Mouse (Mus musculus) heart, embryonic 15.5 days (tissue): ENCODE results near the gene Tpk1. TPM values are rescaled to one million over a fixed set of nuclear protein-coding genes. Genes with fewer than 3 reads are reported as not detected.
"Not testable (repeated sequence)": the region's sequence is repeated elsewhere in the genome, so short reads cannot be mapped to it uniquely, and the experiment has no call there.

Experiments used
- ATAC-seq: fragments of 200-750 bp; cut with Nextera tagmentation; replicated peaks from 2 replicates; pipeline ENCODE4 v1.8.0; 2017; ENCODE audit warnings: low read depth, moderate TSS enrichment; ENCODE audit not compliant: insufficient number of reproducible peaks, insufficient read depth, low FRiP score
- H3K27ac ChIP-seq: fragments of 300-500 bp; sonication (generic); 2 replicates; pipeline ENCODE4 v1.5.1; 2015; ENCODE audit warnings: mild to moderate bottlenecking, inconsistent platforms
- H3K27me3 ChIP-seq: fragments of 300-500 bp; sonication (generic); 2 replicates; pipeline ENCODE4 v1.6.1; 2015; ENCODE audit warnings: inconsistent platforms
- H3K36me3 ChIP-seq: fragments of 300-500 bp; sonication (generic); 2 replicates; pipeline ENCODE4 v1.6.1; 2015; ENCODE audit warnings: mild to moderate bottlenecking, inconsistent platforms
- H3K4me1 ChIP-seq: fragments of 300-500 bp; sonication (generic); replicated peaks from 2 replicates; pipeline ENCODE4 v1.6.1; 2015; ENCODE audit warnings: inconsistent platforms
- H3K4me2 ChIP-seq: fragments of 300-500 bp; sonication (generic); 2 replicates; pipeline ENCODE4 v1.6.1; 2015; ENCODE audit warnings: inconsistent platforms, mild to moderate bottlenecking, moderate library complexity
- H3K4me3 ChIP-seq: fragments of 300-500 bp; sonication (generic); 2 replicates; pipeline ENCODE4 v1.5.1; 2015; ENCODE audit warnings: mild to moderate bottlenecking, inconsistent platforms
- H3K9ac ChIP-seq: fragments of 300-500 bp; sonication (generic); 2 replicates; pipeline ENCODE4 v1.6.1; 2015; ENCODE audit warnings: mild to moderate bottlenecking, inconsistent platforms
- H3K9me3 ChIP-seq: fragments of 300-500 bp; sonication (generic); replicated peaks from 2 replicates; pipeline ENCODE4 v1.6.1; 2016; ENCODE audit warnings: inconsistent platforms
- WGBS: fragments of 180-500 bp; shearing (Covaris S2); methylation state at CpG from one replicate; pipeline ENCODE4 v1.1.7; 2015; ENCODE audit warnings: mixed read lengths; 5-methylcytosine and 5-hydroxymethylcytosine counted together
- polyA plus RNA-seq: library from polyadenylated mRNA; unstranded; fragments of >200 nt; fragmentation: Nextera tagmentation; extraction: Ambion mirVana; gene quantifications from 2 replicates; pipeline ENCODE4 v1.2.1, GENCODE M21; 2015

Gene Tpk1
- polyA plus RNA-seq, 1 experiment from 2014 or later: 6.6 TPM

GRCm38 (mm10) chr6:43518378-43518777, 147.7 kb downstream of the Tpk1 start:
- H3K4me3 ChIP-seq: no peak overlapping the region
- H3K27me3 ChIP-seq: no peaks in the 10 kb centered on the region
- no peak for ATAC-seq
- H3K9ac ChIP-seq: no peak overlapping the region
- H3K27ac ChIP-seq: no peak overlapping the region
- H3K36me3 ChIP-seq: no peaks in the 10 kb centered on the region
- no peak overlapping the region for H3K4me2 ChIP-seq
- no peaks in the 10 kb centered on the region for H3K9me3 ChIP-seq
- no peaks in the 10 kb centered on the region for H3K4me1 ChIP-seq

GRCm38 (mm10) chr6:43517316-43517655, 148.8 kb downstream of the Tpk1 start:
- H3K4me1 ChIP-seq: no peaks in the 10 kb centered on the region
- no peak overlapping the region for H3K27ac ChIP-seq
- no peaks in the 10 kb centered on the region for H3K36me3 ChIP-seq
- WGBS: 80% methylated on average over 2 of the region's 2 CpGs
- ATAC-seq: no peak
- no peaks in the 10 kb centered on the region for H3K27me3 ChIP-seq
- no peak overlapping the region for H3K9ac ChIP-seq
- H3K4me2 ChIP-seq: no peak overlapping the region
- H3K4me3 ChIP-seq: no peak overlapping the region
- H3K9me3 ChIP-seq: no peaks in the 10 kb centered on the region

- H3K4me2 ChIP-seq: no peak overlapping the region
- H3K4me1 ChIP-seq: no peaks in the 10 kb centered on the region
- H3K36me3 ChIP-seq: no peaks in the 10 kb centered on the region
- no peaks in the 10 kb centered on the region for H3K9me3 ChIP-seq
- 85% methylated on average over 2 of the region's 2 CpGs for WGBS
- no peak overlapping the region for H3K9ac ChIP-seq
- H3K27ac ChIP-seq: no peak overlapping the region
- no peaks in the 10 kb centered on the region for H3K27me3 ChIP-seq
- no peak overlapping the region for H3K4me3 ChIP-seq
- ATAC-seq: no peak
These were observed 149.3 kb downstream of the Tpk1 start for GRCm38 (mm10) chr6:43516593-43517315.

- 69% methylated on average over 2 of the region's 2 CpGs for whole genome bisulfite sequencing
- not testable (repeated sequence) for H3K4me1 ChIP-seq, H3K4me3 ChIP-seq, H3K9me3 ChIP-seq, H3K36me3 ChIP-seq, H3K27ac ChIP-seq, ATAC-seq, H3K4me2 ChIP-seq, H3K27me3 ChIP-seq, H3K9ac ChIP-seq
These were observed 159.2 kb downstream of the Tpk1 start for GRCm38 (mm10) chr6:43506686-43507385.

- Histone ChIP-seq H3K4me3 (no peak overlapping the region), H3K9ac (no peak overlapping the region), H3K9me3 (no peaks in the 10 kb centered on the region), H3K36me3 (no peaks in the 10 kb centered on the region), H3K27me3 (no peaks in the 10 kb centered on the region), H3K4me2 (no peak overlapping the region), H3K27ac (no peak overlapping the region), H3K4me1 (no peaks in the 10 kb centered on the region)
- 73% methylated on average over 5 of the region's 5 CpGs for WGBS
- ATAC-seq: no peak
These were observed 161.4 kb downstream of the Tpk1 start for GRCm38 (mm10) chr6:43504609-43505230.

GRCm38 (mm10) chr6:43492367-43492766, 173.7 kb downstream of the Tpk1 start:
- no peaks in the 10 kb centered on the region for H3K4me1 ChIP-seq
- H3K36me3 ChIP-seq: no peaks in the 10 kb centered on the region
- H3K9me3 ChIP-seq: no peaks in the 10 kb centered on the region
- H3K27me3 ChIP-seq: no peaks in the 10 kb centered on the region
- ATAC-seq: no peak
- H3K4me2 ChIP-seq: no peak overlapping the region
- H3K4me3 ChIP-seq: no peak overlapping the region
- H3K27ac ChIP-seq: no peak overlapping the region
- no peak overlapping the region for H3K9ac ChIP-seq

GRCm38 (mm10) chr6:43486691-43487090, 179.4 kb downstream of the Tpk1 start:
- WGBS: 76% methylated on average over 2 of the region's 2 CpGs
- ATAC-seq: no peak
- H3K27ac ChIP-seq: no peak overlapping the region

GRCm38 (mm10) chr6:43480687-43481086, 185.4 kb downstream of the Tpk1 start:
- WGBS: 61% methylated on average over 3 of the region's 3 CpGs
- ATAC-seq: no peak

More at GRCm38 (mm10) chr6:43486691-43487090, 179.4 kb downstream of the Tpk1 start:
- H3K4me1 ChIP-seq: no peaks in the 10 kb centered on the region
- no peak overlapping the region for H3K4me3 ChIP-seq
- no peaks in the 10 kb centered on the region for H3K27me3 ChIP-seq
- H3K9ac ChIP-seq: no peak overlapping the region
- no peak overlapping the region for H3K4me2 ChIP-seq
- no peaks in the 10 kb centered on the region for H3K9me3 ChIP-seq
- no peaks in the 10 kb centered on the region for H3K36me3 ChIP-seq

GRCm38 (mm10) chr6:43478810-43479209, 187.3 kb downstream of the Tpk1 start:
- Histone ChIP-seq H3K36me3 (no peaks in the 10 kb centered on the region), H3K9me3 (no peaks in the 10 kb centered on the region), H3K4me1 (no peaks in the 10 kb centered on the region), H3K9ac (no peak overlapping the region), H3K27me3 (no peaks in the 10 kb centered on the region), H3K4me3 (no peak overlapping the region), H3K27ac (no peak overlapping the region), H3K4me2 (no peak overlapping the region)
- WGBS: 71% methylated on average over 7 of the region's 7 CpGs
- ATAC-seq: no peak

More at GRCm38 (mm10) chr6:43480687-43481086, 185.4 kb downstream of the Tpk1 start:
- H3K4me2 ChIP-seq: no peak overlapping the region
- H3K27ac ChIP-seq: no peak overlapping the region
- H3K4me1 ChIP-seq: no peaks in the 10 kb centered on the region
- no peak overlapping the region for H3K9ac ChIP-seq
- H3K36me3 ChIP-seq: no peaks in the 10 kb centered on the region
- no peaks in the 10 kb centered on the region for H3K27me3 ChIP-seq
- H3K4me3 ChIP-seq: no peak overlapping the region
- no peaks in the 10 kb centered on the region for H3K9me3 ChIP-seq

- Histone ChIP-seq H3K9me3 (no peaks in the 10 kb centered on the region), H3K36me3 (no peaks in the 10 kb centered on the region), H3K4me2 (no peak overlapping the region), H3K27me3 (no peaks in the 10 kb centered on the region), H3K4me1 (no peaks in the 10 kb centered on the region), H3K4me3 (no peak overlapping the region), H3K9ac (no peak overlapping the region), H3K27ac (no peak overlapping the region)
- no peak for ATAC-seq
- WGBS: 87% methylated on average over 3 of the region's 3 CpGs
These were observed 189.7 kb downstream of the Tpk1 start for GRCm38 (mm10) chr6:43476406-43476805.

GRCm38 (mm10) chr6:43475921-43476320, 190.2 kb downstream of the Tpk1 start:
- ATAC-seq: no peak
- Histone ChIP-seq H3K27ac (no peak overlapping the region), H3K36me3 (no peaks in the 10 kb centered on the region), H3K9me3 (no peaks in the 10 kb centered on the region), H3K4me3 (no peak overlapping the region), H3K9ac (no peak overlapping the region), H3K4me1 (no peaks in the 10 kb centered on the region), H3K4me2 (no peak overlapping the region), H3K27me3 (no peaks in the 10 kb centered on the region)

- WGBS: 82% methylated on average over 1 of the region's 1 CpGs
- no peaks in the 10 kb centered on the region for H3K4me1 ChIP-seq
- no peaks in the 10 kb centered on the region for H3K27me3 ChIP-seq
- H3K9ac ChIP-seq: no peak overlapping the region
- H3K36me3 ChIP-seq: no peaks in the 10 kb centered on the region
- no peak overlapping the region for H3K4me3 ChIP-seq
- no peak overlapping the region for H3K4me2 ChIP-seq
- no peak for ATAC-seq
- H3K9me3 ChIP-seq: no peaks in the 10 kb centered on the region
- no peak overlapping the region for H3K27ac ChIP-seq
These were observed 194.5 kb downstream of the Tpk1 start for GRCm38 (mm10) chr6:43471556-43471955.
